Mouse (Mus musculus): Measurements from ENCODE around the gene Dctn1. TPM values are rescaled to one million over a fixed set of nuclear protein-coding genes. Genes with fewer than 3 reads are reported as not detected.

The Dctn1 gene
- polyA plus RNA-seq, 1 experiment from 2014 or later: 75.0 TPM

GRCm38 (mm10) chr6:83197345-83198004, 31.8 kb downstream of the Dctn1 start:
- no peak overlapping the region for H3K9ac ChIP-seq (ENCODE audit: low read depth, low read length)
- H3K4me2 ChIP-seq (replicated peaks; ENCODE audit: low read depth, low read length): no peak overlapping the region
- H3K27me3 ChIP-seq (ENCODE audit: control insufficient read depth, insufficient read depth, low read length): no peaks in the 10 kb centered on the region
- H3K36me3 ChIP-seq (ENCODE audit: control insufficient read depth, insufficient read depth, low read length): peaks cover 77% of the 10 kb centered on the region
- H3K27ac ChIP-seq (ENCODE audit: low read depth, low read length): no peak overlapping the region
- H3K4me3 ChIP-seq (ENCODE audit: low read length): no peak overlapping the region
- no peaks in the 10 kb centered on the region for H3K9me3 ChIP-seq (ENCODE audit: control insufficient read depth, low read length)
- no peaks in the 10 kb centered on the region for H3K4me1 ChIP-seq (ENCODE audit: control insufficient read depth, insufficient read depth, low read length)
- WGBS: 50% methylated on average over 15 of the region's 15 CpGs
- no peak for ATAC-seq (ENCODE audit: low FRiP score, low TSS enrichment)

GRCm38 (mm10) chr6:83203320-83203719, 37.6 kb downstream of the Dctn1 start:
- Histone ChIP-seq H3K36me3 (ENCODE audit: control insufficient read depth, insufficient read depth, low read length) (peaks cover 22% of the 10 kb centered on the region), H3K27me3 (ENCODE audit: control insufficient read depth, insufficient read depth, low read length) (no peaks in the 10 kb centered on the region), H3K27ac (ENCODE audit: low read depth, low read length) (no peak overlapping the region), H3K4me3 (ENCODE audit: low read length) (no peak overlapping the region), H3K4me2 (replicated peaks; ENCODE audit: low read depth, low read length) (no peak overlapping the region), H3K9me3 (ENCODE audit: control insufficient read depth, low read length) (no peaks in the 10 kb centered on the region), H3K4me1 (ENCODE audit: control insufficient read depth, insufficient read depth, low read length) (no peaks in the 10 kb centered on the region), H3K9ac (ENCODE audit: low read depth, low read length) (no peak overlapping the region)
- ATAC-seq (ENCODE audit: low FRiP score, low TSS enrichment): no peak
- 88% methylated on average over 4 of the region's 4 CpGs for WGBS

- 89% methylated on average over 3 of the region's 3 CpGs for WGBS
- H3K27ac ChIP-seq (ENCODE audit: low read depth, low read length): no peak overlapping the region
- 0 out of 2 replicates have a peak, but pooled peaks cover under 1% of the 10 kb centered on the region for H3K36me3 ChIP-seq (ENCODE audit: control insufficient read depth, insufficient read depth, low read length)
- H3K4me3 ChIP-seq (ENCODE audit: low read length): no peak overlapping the region
- H3K9ac ChIP-seq (ENCODE audit: low read depth, low read length): no peak overlapping the region
- no peaks in the 10 kb centered on the region for H3K27me3 ChIP-seq (ENCODE audit: control insufficient read depth, insufficient read depth, low read length)
- no peak overlapping the region for H3K4me2 ChIP-seq (replicated peaks; ENCODE audit: low read depth, low read length)
- no peaks in the 10 kb centered on the region for H3K9me3 ChIP-seq (ENCODE audit: control insufficient read depth, low read length)
- no peak for ATAC-seq (ENCODE audit: low FRiP score, low TSS enrichment)
- no peaks in the 10 kb centered on the region for H3K4me1 ChIP-seq (ENCODE audit: control insufficient read depth, insufficient read depth, low read length)
Measured at GRCm38 (mm10) chr6:83205851-83206250, 40.1 kb downstream of the Dctn1 start.

GRCm38 (mm10) chr6:83206321-83206720, 40.6 kb downstream of the Dctn1 start:
- Histone ChIP-seq H3K4me1 (ENCODE audit: control insufficient read depth, insufficient read depth, low read length) (no peaks in the 10 kb centered on the region), H3K9ac (ENCODE audit: low read depth, low read length) (no peak overlapping the region), H3K36me3 (ENCODE audit: control insufficient read depth, insufficient read depth, low read length) (no peaks in the 10 kb centered on the region), H3K4me2 (replicated peaks; ENCODE audit: low read depth, low read length) (no peak overlapping the region), H3K27me3 (ENCODE audit: control insufficient read depth, insufficient read depth, low read length) (no peaks in the 10 kb centered on the region), H3K9me3 (ENCODE audit: control insufficient read depth, low read length) (no peaks in the 10 kb centered on the region), H3K27ac (ENCODE audit: low read depth, low read length) (no peak overlapping the region), H3K4me3 (ENCODE audit: low read length) (no peak overlapping the region)
- WGBS: 75% methylated on average over 11 of the region's 11 CpGs
- no peak for ATAC-seq (ENCODE audit: low FRiP score, low TSS enrichment)

- H3K27me3 ChIP-seq (ENCODE audit: control insufficient read depth, insufficient read depth, low read length): no peaks in the 10 kb centered on the region
- no peak overlapping the region for H3K9ac ChIP-seq (ENCODE audit: low read depth, low read length)
- no peaks in the 10 kb centered on the region for H3K36me3 ChIP-seq (ENCODE audit: control insufficient read depth, insufficient read depth, low read length)
- ATAC-seq (ENCODE audit: low FRiP score, low TSS enrichment): no peak
- no peak overlapping the region for H3K4me3 ChIP-seq (ENCODE audit: low read length)
- no peak overlapping the region for H3K4me2 ChIP-seq (replicated peaks; ENCODE audit: low read depth, low read length)
- no peak overlapping the region for H3K27ac ChIP-seq (ENCODE audit: low read depth, low read length)
- H3K4me1 ChIP-seq (ENCODE audit: control insufficient read depth, insufficient read depth, low read length): no peaks in the 10 kb centered on the region
- H3K9me3 ChIP-seq (ENCODE audit: control insufficient read depth, low read length): no peaks in the 10 kb centered on the region
- 74% methylated on average over 9 of the region's 9 CpGs for WGBS
Measured at GRCm38 (mm10) chr6:83207361-83208049, 41.8 kb downstream of the Dctn1 start.

DNA sequence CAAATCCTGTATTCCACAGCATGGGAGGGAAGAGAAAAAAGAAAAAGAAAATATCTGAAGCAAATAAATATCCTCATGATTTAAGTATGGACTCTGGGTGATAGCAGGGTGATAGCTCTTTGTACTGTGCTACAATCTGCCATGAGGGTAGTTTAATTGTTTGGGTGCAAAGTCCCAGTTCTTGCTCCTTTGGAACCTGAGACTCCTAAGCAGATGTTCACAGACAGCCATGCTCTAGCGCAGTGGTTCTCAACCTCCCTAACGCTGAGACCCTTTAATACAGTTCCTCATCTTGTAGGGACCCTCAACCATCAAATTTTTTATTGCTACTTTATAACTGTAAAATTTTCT, 42.3 kb downstream of the Dctn1 start:
- no peak overlapping the region for H3K4me2 ChIP-seq (replicated peaks; ENCODE audit: low read depth, low read length)
- 72% methylated on average over 2 of the region's 2 CpGs for WGBS
- no peak for ATAC-seq (ENCODE audit: low FRiP score, low TSS enrichment)

GRCm38 (mm10) chr6:83210495-83210894, 44.8 kb downstream of the Dctn1 start:
- no peak for ATAC-seq (ENCODE audit: low FRiP score, low TSS enrichment)
- no peak overlapping the region for H3K4me2 ChIP-seq (replicated peaks; ENCODE audit: low read depth, low read length)
- no peaks in the 10 kb centered on the region for H3K27me3 ChIP-seq (ENCODE audit: control insufficient read depth, insufficient read depth, low read length)
- H3K4me3 ChIP-seq (ENCODE audit: low read length): no peak overlapping the region
- no peak overlapping the region for H3K9ac ChIP-seq (ENCODE audit: low read depth, low read length)
- no peak overlapping the region for H3K27ac ChIP-seq (ENCODE audit: low read depth, low read length)
- H3K36me3 ChIP-seq (ENCODE audit: control insufficient read depth, insufficient read depth, low read length): no peaks in the 10 kb centered on the region
- H3K4me1 ChIP-seq (ENCODE audit: control insufficient read depth, insufficient read depth, low read length): no peaks in the 10 kb centered on the region
- 58% methylated on average over 2 of the region's 2 CpGs for WGBS
- no peaks in the 10 kb centered on the region for H3K9me3 ChIP-seq (ENCODE audit: control insufficient read depth, low read length)

More for the DNA sequence above, 42.3 kb downstream of the Dctn1 start:
- Histone ChIP-seq H3K36me3 (ENCODE audit: control insufficient read depth, insufficient read depth, low read length) (no peaks in the 10 kb centered on the region), H3K9ac (ENCODE audit: low read depth, low read length) (no peak overlapping the region), H3K9me3 (ENCODE audit: control insufficient read depth, low read length) (no peaks in the 10 kb centered on the region), H3K27me3 (ENCODE audit: control insufficient read depth, insufficient read depth, low read length) (no peaks in the 10 kb centered on the region), H3K4me3 (ENCODE audit: low read length) (no peak overlapping the region), H3K27ac (ENCODE audit: low read depth, low read length) (no peak overlapping the region), H3K4me1 (ENCODE audit: control insufficient read depth, insufficient read depth, low read length) (no peaks in the 10 kb centered on the region)

- Histone ChIP-seq H3K4me2 (replicated peaks; ENCODE audit: low read depth, low read length) (no peak overlapping the region), H3K9me3 (ENCODE audit: control insufficient read depth, low read length) (no peaks in the 10 kb centered on the region), H3K9ac (ENCODE audit: low read depth, low read length) (0 out of 2 replicates have a peak overlapping the region, but pooled peaks have one; percentile 23), H3K4me1 (ENCODE audit: control insufficient read depth, insufficient read depth, low read length) (no peaks in the 10 kb centered on the region), H3K27me3 (ENCODE audit: control insufficient read depth, insufficient read depth, low read length) (no peaks in the 10 kb centered on the region), H3K4me3 (ENCODE audit: low read length) (no peak overlapping the region), H3K27ac (ENCODE audit: low read depth, low read length) (no peak overlapping the region), H3K36me3 (ENCODE audit: control insufficient read depth, insufficient read depth, low read length) (no peaks in the 10 kb centered on the region)
- 16% methylated on average over 5 of the region's 5 CpGs for WGBS
- no peak for ATAC-seq (ENCODE audit: low FRiP score, low TSS enrichment)
Measured at GRCm38 (mm10) chr6:83211526-83211925, 45.8 kb downstream of the Dctn1 start.

GRCm38 (mm10) chr6:83215002-83215666, 49.4 kb downstream of the Dctn1 start:
- H3K4me2 ChIP-seq (replicated peaks; ENCODE audit: low read depth, low read length): no peak overlapping the region
- ATAC-seq (ENCODE audit: low FRiP score, low TSS enrichment): peak; percentile 90
- H3K9ac ChIP-seq (ENCODE audit: low read depth, low read length): no peak overlapping the region
- H3K4me3 ChIP-seq (ENCODE audit: low read length): no peak overlapping the region
- no peak overlapping the region for H3K27ac ChIP-seq (ENCODE audit: low read depth, low read length)
- H3K4me1 ChIP-seq (ENCODE audit: control insufficient read depth, insufficient read depth, low read length): no peaks in the 10 kb centered on the region
- no peaks in the 10 kb centered on the region for H3K27me3 ChIP-seq (ENCODE audit: control insufficient read depth, insufficient read depth, low read length)
- no peaks in the 10 kb centered on the region for H3K9me3 ChIP-seq (ENCODE audit: control insufficient read depth, low read length)
- no peaks in the 10 kb centered on the region for H3K36me3 ChIP-seq (ENCODE audit: control insufficient read depth, insufficient read depth, low read length)
- 23% methylated on average over 7 of the region's 7 CpGs for WGBS

Measured in kidney, embryonic 14.5 days (tissue).